Mouse (Mus musculus) urinary bladder, postnatal 10 days (tissue): ENCODE data around the gene Arnt.

Source experiments
- DNase-seq: peaks from one replicate; pipeline ENCODE4 v3.0.0; 2022; ENCODE audit warnings: low spot score

Arnt gene

DNA sequence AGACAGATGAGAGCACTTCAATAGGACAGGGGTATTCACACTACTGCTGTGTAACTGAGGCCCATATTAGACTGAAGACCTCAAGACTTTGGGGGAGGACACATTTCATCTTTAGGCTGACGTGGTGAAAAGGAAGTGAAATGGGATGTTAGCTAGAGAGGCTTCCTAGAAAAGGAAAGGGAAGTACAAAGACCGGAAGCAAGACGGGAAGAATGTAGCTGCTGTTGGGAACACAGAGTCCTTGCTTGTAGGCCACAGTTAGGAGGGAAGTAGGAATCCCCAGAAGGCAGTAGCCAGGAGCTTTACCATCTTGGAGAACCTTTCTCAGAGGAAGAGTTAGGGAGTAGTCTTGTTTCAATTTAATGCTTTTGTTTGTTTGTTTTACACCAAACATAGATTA is 23.6 kb downstream of the Arnt start:
- no peak for DNase-seq

DNA sequence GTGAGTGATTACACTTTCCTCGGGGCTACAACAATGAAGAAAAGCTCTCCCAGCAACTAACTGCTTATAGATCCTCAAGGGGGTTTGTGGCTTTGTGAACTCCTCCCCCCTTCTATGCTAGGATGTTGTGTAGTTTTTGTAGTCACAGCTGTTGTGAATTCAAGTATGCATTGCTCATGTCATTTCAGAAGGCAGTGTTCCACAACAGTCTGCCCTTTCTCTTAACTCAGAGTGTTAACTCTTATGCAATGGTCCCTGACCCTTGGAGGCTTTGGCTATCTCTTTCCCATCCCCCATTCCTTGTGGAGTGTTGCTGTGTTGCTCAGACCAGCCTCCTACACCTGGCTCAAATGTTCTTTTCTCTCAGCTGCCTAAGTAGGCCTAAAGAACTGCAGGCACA is 25.2 kb downstream of the Arnt start:
- no peak for DNase-seq

DNA sequence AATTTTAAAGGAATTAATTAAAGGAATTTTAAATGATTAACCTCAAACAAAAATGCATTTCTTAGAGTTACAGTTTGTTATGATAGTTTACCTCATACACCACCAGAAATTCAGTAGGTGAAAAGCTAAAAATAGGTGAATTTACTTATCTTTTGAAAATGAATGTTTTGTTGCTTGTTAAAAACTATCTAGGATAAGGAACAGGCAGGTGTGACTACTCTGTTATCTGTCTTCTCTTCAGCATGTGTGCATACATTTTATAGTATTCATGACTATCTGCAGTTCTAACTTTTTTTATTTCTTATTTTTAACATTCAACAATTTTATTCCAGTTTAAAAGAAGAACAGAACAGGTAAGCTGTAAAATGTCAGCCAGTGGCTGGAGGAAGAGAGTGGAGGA is 29.7 kb downstream of the Arnt start:
- DNase-seq, result no peak

GRCm38 (mm10) chr3:95478966-95479365 is 44.8 kb downstream of the Arnt start:
- no peak for DNase-seq

- DNase-seq, result no peak
Measured at GRCm38 (mm10) chr3:95486421-95486820, 52.2 kb downstream of the Arnt start.

DNA sequence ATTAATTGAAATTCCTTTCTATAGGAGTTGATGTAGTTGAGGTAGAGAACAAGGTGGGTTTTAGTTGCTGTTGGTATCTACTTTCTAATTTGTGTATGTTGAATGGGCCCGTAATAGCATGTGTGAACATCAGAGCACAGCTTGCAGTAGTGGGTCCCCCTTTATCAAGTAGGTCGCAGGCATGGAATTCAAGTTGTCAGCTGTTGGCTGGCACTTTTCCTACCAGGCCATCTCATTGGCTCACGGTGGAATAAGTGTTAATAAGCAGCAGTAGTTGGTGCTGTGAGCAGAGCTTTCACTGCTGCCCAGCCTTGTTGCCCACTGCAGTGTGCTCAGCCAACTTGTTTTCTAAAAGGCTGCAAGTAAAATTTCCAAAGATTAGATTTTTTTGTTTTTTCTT is 54.5 kb downstream of the Arnt start:
- DNase-seq, result no peak

DNA sequence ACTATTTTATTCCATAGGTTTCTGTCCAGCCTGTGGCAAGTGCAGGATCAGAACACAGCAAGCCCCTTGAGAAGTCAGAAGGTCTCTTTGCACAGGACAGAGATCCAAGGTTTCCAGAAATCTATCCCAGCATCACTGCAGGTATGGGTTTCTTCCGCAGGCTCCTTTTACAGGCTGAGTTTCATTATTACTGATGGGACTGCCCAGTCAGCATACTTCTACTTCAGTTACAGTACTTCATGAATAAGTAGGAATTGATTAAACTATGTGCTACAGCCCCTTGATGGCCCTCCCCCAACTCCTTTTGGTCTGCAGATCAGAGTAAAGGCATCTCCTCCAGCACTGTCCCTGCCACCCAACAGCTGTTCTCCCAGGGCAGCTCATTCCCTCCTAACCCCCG is 56.0 kb downstream of the Arnt start:
- no peak for DNase-seq

DNA sequence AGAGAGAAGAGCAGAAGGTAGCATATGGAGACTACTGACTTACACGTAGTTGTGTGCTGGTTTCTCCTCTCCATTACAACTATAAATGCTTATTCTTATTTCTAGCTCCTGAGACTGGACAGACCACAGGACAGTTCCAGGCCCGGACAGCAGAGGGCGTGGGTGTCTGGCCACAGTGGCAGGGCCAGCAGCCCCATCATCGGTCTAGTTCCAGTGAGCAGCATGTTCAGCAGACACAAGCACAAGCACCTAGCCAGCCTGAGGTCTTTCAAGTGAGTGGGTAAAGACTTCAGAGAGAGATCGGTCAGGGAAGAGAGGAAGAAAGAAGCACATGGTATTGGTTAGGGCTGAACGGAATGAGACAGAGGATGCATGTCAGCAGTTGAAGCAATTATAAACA is 60.2 kb downstream of the Arnt start:
- DNase-seq, result no peak

- no peak for DNase-seq
Measured at GRCm38 (mm10) chr3:95498229-95498628, 64.0 kb downstream of the Arnt start.

GRCm38 (mm10) chr3:95499024-95499423 is 64.8 kb downstream of the Arnt start, which contains the start of gene Ctsk:
TSS of gene Ctsk (plus strand) at chr3:95499256.
- no peak for DNase-seq

DNA sequence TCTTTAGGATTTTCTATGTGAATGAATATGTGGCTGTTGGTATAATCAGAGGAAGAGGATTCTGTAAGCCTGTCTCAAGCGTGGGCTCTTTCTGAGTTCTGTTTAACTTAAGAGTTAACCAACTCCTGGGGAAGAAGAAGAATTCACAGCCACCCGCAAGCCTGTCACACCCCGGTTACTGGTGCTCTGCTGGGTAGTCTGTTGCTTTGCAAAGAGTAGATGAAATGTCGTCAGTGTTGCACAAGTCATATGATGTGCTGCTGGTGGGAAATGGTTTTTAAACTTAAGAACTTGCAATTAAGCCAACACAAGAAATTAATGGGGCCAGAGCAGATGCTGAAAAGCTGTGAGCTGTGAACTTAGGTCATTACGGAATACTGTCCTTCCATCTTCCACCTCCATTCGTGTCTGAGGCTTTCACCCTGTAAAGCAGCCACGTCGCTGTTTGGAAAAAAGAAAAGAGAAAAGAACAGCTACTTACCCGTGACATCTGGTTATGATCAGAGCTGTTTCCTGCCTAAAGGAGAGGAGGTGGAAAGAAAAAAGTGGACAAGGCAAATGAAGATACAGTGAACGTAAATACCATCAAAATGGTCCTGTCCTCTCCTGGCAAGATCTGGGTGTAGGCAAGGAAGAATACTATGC is 65.4 kb downstream of the Arnt start:
- DNase-seq, result no peak

DNA sequence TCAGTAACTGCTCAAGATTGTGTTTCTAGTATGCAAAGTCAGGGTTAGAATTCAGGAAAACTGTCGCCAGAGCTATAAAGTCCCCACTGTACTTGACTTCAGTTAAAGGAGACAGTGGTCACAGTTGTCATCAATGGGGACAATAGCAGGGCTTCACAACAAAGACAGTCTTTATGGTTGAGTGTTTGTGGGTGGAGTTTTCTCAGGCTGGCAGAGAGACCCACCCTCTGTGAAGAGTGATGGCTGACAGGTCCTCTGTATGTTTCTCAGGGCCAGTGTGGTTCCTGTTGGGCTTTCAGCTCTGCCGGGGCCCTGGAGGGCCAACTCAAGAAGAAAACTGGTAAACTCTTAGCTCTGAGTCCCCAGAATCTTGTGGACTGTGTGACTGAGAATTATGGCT is 68.1 kb downstream of the Arnt start:
- DNase-seq, result no peak

- DNase-seq, result no peak
Measured at GRCm38 (mm10) chr3:95509348-95509747, 75.2 kb downstream of the Arnt start.

DNA sequence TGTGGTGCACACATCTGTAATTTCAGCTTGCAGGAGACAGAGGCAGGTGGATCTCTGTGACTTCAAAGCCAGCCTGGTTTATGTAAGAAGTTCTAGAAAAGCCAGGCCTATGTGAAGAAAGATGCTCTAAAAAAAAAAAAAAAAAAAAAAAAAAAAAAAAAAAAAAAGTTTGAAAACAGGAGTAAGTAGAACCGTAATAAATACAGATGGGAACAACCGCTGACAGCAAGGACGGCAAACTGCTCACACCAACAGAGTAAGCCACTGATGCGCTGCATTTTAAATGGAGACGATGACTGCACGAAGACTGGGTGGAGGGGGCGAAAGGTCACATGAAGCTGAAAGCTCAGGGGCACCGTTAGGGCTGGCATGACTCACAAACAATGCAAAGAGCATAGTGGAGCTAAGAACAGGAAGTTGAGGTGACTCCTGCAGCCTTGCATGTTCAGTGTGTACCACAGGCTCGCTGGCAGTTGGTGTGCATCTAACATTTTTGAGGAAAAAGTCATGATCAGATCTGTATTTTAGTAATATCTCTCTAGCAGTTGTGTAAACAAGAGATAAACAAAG is 77.5 kb downstream of the Arnt start:
- DNase-seq, result no peak

DNA sequence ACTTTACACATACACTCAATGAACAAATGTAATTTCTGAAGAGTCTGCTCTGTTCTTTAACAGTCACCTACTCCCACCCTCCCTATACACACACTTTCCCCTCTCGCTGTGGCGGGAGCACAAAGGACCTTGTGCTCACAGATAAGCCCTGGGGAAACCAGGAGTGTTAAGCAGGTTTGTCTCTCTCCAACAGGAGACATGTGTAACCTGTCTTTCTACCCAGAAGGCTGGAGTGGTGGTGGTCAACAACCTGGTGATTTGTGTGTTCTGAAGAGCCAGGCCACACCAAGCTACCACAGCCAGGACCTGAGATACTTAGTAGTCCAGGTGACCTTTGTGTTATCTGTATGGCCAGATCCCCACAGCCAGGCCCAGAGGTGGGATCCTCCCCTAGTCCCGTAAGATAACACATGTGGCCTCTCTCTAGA is 82.4 kb downstream of the Arnt start:
- no peak for DNase-seq

GRCm38 (mm10) chr3:95517493-95517898 is 83.3 kb downstream of the Arnt start:
- no peak for DNase-seq

DNA sequence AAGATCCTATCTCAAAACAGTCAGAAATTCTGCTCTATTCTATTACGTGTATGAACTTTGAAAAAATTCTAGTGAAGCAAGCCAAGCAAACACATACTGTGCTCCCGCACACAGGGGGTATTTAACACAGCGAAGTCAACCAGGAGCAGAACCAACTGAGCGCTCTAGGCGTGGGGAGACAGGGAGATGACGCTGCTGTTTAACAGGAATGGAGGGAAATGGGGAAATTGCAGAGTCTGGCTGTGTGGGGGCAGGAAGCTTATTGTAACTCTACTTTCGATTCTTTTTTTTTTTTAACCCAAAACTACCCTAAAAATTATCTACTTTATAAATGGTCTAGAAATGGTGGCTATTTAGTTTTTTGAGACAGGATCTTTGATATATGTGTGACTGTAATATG is 84.7 kb downstream of the Arnt start:
- no peak for DNase-seq

DNA sequence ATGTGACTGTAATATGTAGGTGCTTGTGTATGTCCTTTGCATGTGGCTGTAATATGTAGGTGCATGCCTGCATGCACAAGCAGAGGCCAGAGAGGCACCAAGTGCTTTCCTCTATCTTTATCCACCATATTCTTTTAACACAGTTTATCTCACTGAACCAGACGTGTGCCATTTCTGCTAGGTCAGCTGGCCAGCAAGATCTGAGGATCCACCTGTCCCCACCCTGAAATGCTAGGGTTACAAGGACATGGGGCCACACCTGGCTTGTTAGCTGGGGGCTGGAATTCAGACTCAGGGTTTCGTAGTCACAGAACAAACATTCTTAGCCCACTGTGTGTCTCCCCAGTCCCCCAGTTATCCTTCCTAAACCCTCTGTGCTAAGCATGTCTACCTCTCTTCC is 85.1 kb downstream of the Arnt start:
- DNase-seq, result no peak

DNA sequence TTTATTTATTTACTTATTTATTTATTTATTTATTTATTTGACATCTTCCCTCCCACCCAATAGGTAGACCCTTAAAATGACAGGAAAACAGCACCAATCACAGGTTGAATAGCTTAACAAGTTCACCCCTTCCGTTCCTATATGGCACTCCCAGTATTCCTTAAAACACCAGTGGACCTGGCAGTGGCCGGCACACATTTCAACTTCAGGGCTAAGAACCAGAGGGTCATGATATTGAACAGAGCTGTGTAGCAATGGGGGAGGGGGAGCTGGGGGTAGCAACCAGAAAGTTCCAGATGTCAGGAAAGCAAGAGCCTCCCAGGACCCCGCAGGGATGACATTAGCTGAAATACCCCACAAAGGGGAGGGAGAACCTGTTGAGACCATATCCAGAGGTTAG is 85.9 kb downstream of the Arnt start:
- DNase-seq, result no peak

DNA sequence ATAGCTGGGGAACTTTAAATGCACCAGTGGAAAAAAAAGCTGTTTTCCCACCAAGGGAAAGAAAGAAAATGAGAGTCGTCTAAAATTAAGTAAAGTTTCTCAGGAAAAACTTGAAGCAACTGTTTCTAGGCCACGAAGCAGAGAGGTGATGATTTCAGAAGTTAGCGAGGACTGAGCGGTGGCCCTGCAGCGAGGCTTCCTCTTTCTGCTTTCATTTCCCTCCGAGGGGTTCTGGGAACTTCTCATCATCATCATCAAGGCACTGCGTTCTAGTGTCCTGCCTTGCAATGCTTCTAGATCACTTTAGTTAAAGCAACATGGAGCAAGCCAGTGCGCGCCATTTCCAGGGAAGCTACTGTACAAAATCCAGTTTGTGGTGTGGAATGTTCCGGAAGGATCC is 87.0 kb downstream of the Arnt start:
- no peak for DNase-seq

- DNase-seq, result no peak
Measured at GRCm38 (mm10) chr3:95523662-95524061, 89.5 kb downstream of the Arnt start.

- no peak for DNase-seq
Measured at GRCm38 (mm10) chr3:95524673-95525072, 90.5 kb downstream of the Arnt start.

DNA sequence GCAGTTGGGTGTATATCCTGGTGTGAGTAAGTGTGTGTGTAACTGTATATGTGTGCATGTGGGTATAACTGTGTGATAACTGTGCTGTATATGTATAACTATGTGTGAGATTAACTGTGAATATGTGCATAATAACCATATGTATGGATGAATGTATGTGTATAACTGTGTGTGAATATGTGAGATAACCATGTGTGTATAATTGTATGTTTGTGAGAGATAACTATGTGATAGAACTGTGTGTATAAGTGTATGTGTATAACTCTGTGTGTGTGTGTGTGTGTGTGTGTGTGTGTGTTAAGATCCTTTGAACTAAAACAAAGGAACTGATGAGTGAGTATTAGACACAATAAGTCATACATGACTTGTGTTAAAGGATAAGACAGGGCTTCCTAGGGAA is 91.9 kb downstream of the Arnt start:
- DNase-seq, result no peak

- no peak for DNase-seq
Measured at GRCm38 (mm10) chr3:95526622-95527211, 92.5 kb downstream of the Arnt start, which contains the start of gene Ctss. TSS of gene Ctss (plus strand) at chr3:95526786.
